Mouse (Mus musculus) induced T-regulatory cell, adult 2 months (primary cell): ENCODE measurements around the gene Gm12166.
"Not testable (repeated sequence)": the region's sequence is repeated elsewhere in the genome, so short reads cannot be mapped to it uniquely, and the experiment has no call there.

ENCODE experiments used
- DNase-seq: peaks from one replicate; pipeline ENCODE4 v3.0.0-alpha.2; 2012; ENCODE audit warnings: low read depth

Gm12166 gene

GRCm38 (mm10) chr11:46054911-46055895, 3.1 kb upstream of the Gm12166 start:
- DNase-seq: no peak

- peak; percentile 37 for DNase-seq
Measured at GRCm38 (mm10) chr11:46054311-46054710, 2.2 kb upstream of the Gm12166 start.

GRCm38 (mm10) chr11:46053457-46053856, 1.3 kb upstream of the Gm12166 start:
- not testable (repeated sequence) for DNase-seq

GRCm38 (mm10) chr11:46047264-46047663, 4.9 kb downstream of the Gm12166 start:
- no peak for DNase-seq

- no peak for DNase-seq
Measured at GRCm38 (mm10) chr11:46044781-46045180, 7.3 kb downstream of the Gm12166 start.

GRCm38 (mm10) chr11:46041607-46042267, 10.4 kb downstream of the Gm12166 start:
- DNase-seq: no peak

GRCm38 (mm10) chr11:46040841-46041556, 11.1 kb downstream of the Gm12166 start:
- no peak for DNase-seq

GRCm38 (mm10) chr11:46039335-46039734, 12.8 kb downstream of the Gm12166 start:
- peak; percentile 38 for DNase-seq

- DNase-seq: no peak
Measured at GRCm38 (mm10) chr11:46038901-46039300, 13.2 kb downstream of the Gm12166 start.

- DNase-seq: no peak
Measured at GRCm38 (mm10) chr11:46036374-46036773, 15.7 kb downstream of the Gm12166 start.

GRCm38 (mm10) chr11:46032956-46033355, 19.2 kb downstream of the Gm12166 start:
- DNase-seq: no peak

- peak; percentile 58 for DNase-seq
Measured at GRCm38 (mm10) chr11:46031470-46031869, 20.7 kb downstream of the Gm12166 start.

- no peak for DNase-seq
Measured at GRCm38 (mm10) chr11:46030026-46030425, 22.1 kb downstream of the Gm12166 start.

GRCm38 (mm10) chr11:46029485-46029884, 22.6 kb downstream of the Gm12166 start:
- DNase-seq: no peak

GRCm38 (mm10) chr11:46027952-46028814, 23.9 kb downstream of the Gm12166 start:
- DNase-seq: no peak

- DNase-seq: no peak
Measured at GRCm38 (mm10) chr11:46025962-46026392, 26.1 kb downstream of the Gm12166 start.

GRCm38 (mm10) chr11:46022983-46023382, 29.1 kb downstream of the Gm12166 start:
- DNase-seq: no peak

- DNase-seq: no peak
Measured at GRCm38 (mm10) chr11:46021850-46022249, 30.3 kb downstream of the Gm12166 start.

- no peak for DNase-seq
Measured at GRCm38 (mm10) chr11:46020246-46020645, 31.9 kb downstream of the Gm12166 start.

GRCm38 (mm10) chr11:46016061-46016460, 36.1 kb downstream of the Gm12166 start:
- peak; percentile 73 for DNase-seq
